Mouse (Mus musculus) midbrain, embryonic 16.5 days (tissue): ENCODE measurements around the gene Ccr10. TPM values are rescaled to one million over a fixed set of nuclear protein-coding genes. Genes with fewer than 3 reads are reported as not detected.
A peak's percentile ranks its signal among the peaks of the same experiment; 100 is the strongest.

Experiments used
- ATAC-seq: fragments of 200-750 bp; cut with Nextera tagmentation; 2 replicates; pipeline ENCODE4 v1.8.0; 2017; ENCODE audit warnings: moderate TSS enrichment
- H3K27ac ChIP-seq: fragments of 300-500 bp; sonication (generic); 2 replicates; pipeline ENCODE4 v1.5.1; 2014; ENCODE audit warnings: mild to moderate bottlenecking, low read length, mixed read lengths
- H3K27me3 ChIP-seq: fragments of 300-500 bp; sonication (generic); 2 replicates; pipeline ENCODE4 v1.6.1; 2014; ENCODE audit warnings: low read depth, low read length, mixed read lengths; ENCODE audit not compliant: control insufficient read depth, insufficient read depth
- H3K36me3 ChIP-seq: fragments of 300-500 bp; sonication (generic); 2 replicates; pipeline ENCODE4 v1.6.1; 2014; ENCODE audit warnings: mild to moderate bottlenecking, low read length, moderate library complexity, mixed read lengths; ENCODE audit not compliant: control insufficient read depth, insufficient read depth
- H3K4me1 ChIP-seq: fragments of 300-500 bp; sonication (generic); 2 replicates; pipeline ENCODE4 v1.6.1; 2014; ENCODE audit warnings: mild to moderate bottlenecking, low read length, mixed read lengths; ENCODE audit not compliant: control insufficient read depth, insufficient read depth
- H3K4me2 ChIP-seq: fragments of 300-500 bp; sonication (generic); 2 replicates; pipeline ENCODE4 v1.6.1; 2014; ENCODE audit warnings: mild to moderate bottlenecking, low read length, mixed read lengths
- H3K4me3 ChIP-seq: fragments of 300-500 bp; sonication (generic); 2 replicates; pipeline ENCODE4 v1.5.1; 2014; ENCODE audit warnings: low read depth, mild to moderate bottlenecking, low read length, moderate library complexity, mixed read lengths
- H3K9ac ChIP-seq: fragments of 300-500 bp; sonication (generic); 2 replicates; pipeline ENCODE4 v1.6.1; 2014; ENCODE audit warnings: low read depth, low read length, mixed read lengths
- H3K9me3 ChIP-seq: fragments of 300-500 bp; sonication (generic); replicated peaks from 2 replicates; pipeline ENCODE4 v1.6.1; 2014; ENCODE audit warnings: mild to moderate bottlenecking, low read length, mixed read lengths; ENCODE audit not compliant: control insufficient read depth, poor library complexity, severe bottlenecking
- WGBS: fragments of 180-500 bp; shearing (Covaris S2); extraction: QIAGEN DNeasy Blood & Tissue Kit; methylation state at CpG from one replicate; pipeline ENCODE4 v1.1.7; 2014; 5-methylcytosine and 5-hydroxymethylcytosine counted together
- polyA plus RNA-seq: library from polyadenylated mRNA; unstranded; fragments of >200 nt; fragmentation: Nextera tagmentation; extraction: Ambion mirVana; gene quantifications from 2 replicates; pipeline ENCODE4 v1.2.1, GENCODE M21; 2015

Gene Ccr10
- polyA plus RNA-seq, 1 experiment from 2014 or later, result 0.62 TPM

DNA sequence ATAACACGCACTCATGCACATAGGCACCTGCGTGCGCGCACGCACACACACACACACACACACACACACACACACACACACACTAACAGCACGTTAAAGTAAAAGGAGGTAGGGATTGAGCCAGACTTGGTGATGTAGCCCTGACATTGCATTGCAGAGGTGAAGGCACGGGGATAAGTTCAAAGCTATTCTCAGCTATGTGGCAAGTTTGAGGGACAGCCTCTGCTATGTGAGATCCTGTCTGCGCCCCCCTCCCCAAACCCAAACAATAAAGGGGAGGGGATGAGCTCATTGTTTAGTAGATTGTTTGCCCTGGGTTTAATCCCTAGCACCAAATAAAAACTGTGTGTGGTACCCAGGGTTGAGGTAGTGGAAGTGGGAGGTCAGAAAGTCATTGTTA, 34.2 kb downstream of the Ccr10 start:
- Histone ChIP-seq H3K27me3 (no peaks in the 10 kb centered on the region), H3K27ac (no peak overlapping the region), H3K9me3 (no peaks in the 10 kb centered on the region), H3K9ac (no peak overlapping the region), H3K4me3 (no peak overlapping the region), H3K4me1 (peaks cover 9% of the 10 kb centered on the region), H3K4me2 (no peak overlapping the region), H3K36me3 (no peaks in the 10 kb centered on the region)
- 80% methylated on average over 8 of the region's 8 CpGs for WGBS
- no peak for ATAC-seq

GRCm38 (mm10) chr11:101140164-101140819, 35.0 kb downstream of the Ccr10 start:
- H3K27ac ChIP-seq, result peak overlapping the region; percentile 31

GRCm38 (mm10) chr11:101138536-101139181, 36.6 kb downstream of the Ccr10 start:
- 27% methylated on average over 15 of the region's 15 CpGs for WGBS
- Histone ChIP-seq H3K4me3 (no peak overlapping the region), H3K4me2 (peak overlapping the region; percentile 36), H3K27me3 (no peaks in the 10 kb centered on the region), H3K4me1 (peaks cover 3% of the 10 kb centered on the region; the same call in 1 of the 2 replicates), H3K9ac (peak overlapping the region; percentile 3; the same call in 1 of the 2 replicates), H3K36me3 (no peaks in the 10 kb centered on the region), H3K27ac (no peak overlapping the region; the same call in 1 of the 2 replicates), H3K9me3 (no peaks in the 10 kb centered on the region)
- ATAC-seq, result no peak; the same call in 1 of the 2 replicates

More at GRCm38 (mm10) chr11:101140164-101140819, 35.0 kb downstream of the Ccr10 start:
- H3K36me3 ChIP-seq, result no peaks in the 10 kb centered on the region
- H3K9ac ChIP-seq, result peak overlapping the region; percentile 60
- ATAC-seq, result no peak
- H3K4me2 ChIP-seq, result peak overlapping the region; percentile 47
- H3K9me3 ChIP-seq, result no peaks in the 10 kb centered on the region
- 46% methylated on average over 27 of the region's 27 CpGs for WGBS
- H3K4me3 ChIP-seq, result peak overlapping the region; percentile 26
- no peaks in the 10 kb centered on the region for H3K27me3 ChIP-seq
- peaks cover 6% of the 10 kb centered on the region for H3K4me1 ChIP-seq

DNA sequence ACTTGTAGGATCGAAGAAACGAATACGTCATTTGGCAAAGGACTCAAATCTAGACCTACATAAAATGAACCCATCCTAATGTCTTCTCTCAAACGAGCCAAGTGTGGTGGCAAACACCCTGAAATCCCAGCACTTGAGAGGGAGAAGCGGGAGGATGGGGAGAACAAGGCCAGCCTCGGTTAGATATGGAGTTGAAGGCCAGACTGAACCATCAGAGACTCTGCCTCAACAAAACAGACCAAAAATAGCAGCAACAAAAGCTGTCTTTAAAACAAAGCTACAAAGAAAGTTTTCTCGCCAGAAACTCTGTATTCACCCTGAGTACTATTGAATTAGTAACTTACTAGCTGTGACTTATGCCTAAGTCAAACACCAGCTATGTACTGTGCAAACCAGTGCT, 38.2 kb downstream of the Ccr10 start:
- H3K27ac ChIP-seq, result no peak overlapping the region
- WGBS, result 84% methylated on average over 7 of the region's 7 CpGs
- no peak overlapping the region for H3K4me2 ChIP-seq
- ATAC-seq, result no peak
- no peaks in the 10 kb centered on the region for H3K36me3 ChIP-seq
- H3K27me3 ChIP-seq, result no peaks in the 10 kb centered on the region
- no peaks in the 10 kb centered on the region for H3K9me3 ChIP-seq
- no peak overlapping the region for H3K9ac ChIP-seq
- no peaks in the 10 kb centered on the region for H3K4me1 ChIP-seq
- no peak overlapping the region for H3K4me3 ChIP-seq

DNA sequence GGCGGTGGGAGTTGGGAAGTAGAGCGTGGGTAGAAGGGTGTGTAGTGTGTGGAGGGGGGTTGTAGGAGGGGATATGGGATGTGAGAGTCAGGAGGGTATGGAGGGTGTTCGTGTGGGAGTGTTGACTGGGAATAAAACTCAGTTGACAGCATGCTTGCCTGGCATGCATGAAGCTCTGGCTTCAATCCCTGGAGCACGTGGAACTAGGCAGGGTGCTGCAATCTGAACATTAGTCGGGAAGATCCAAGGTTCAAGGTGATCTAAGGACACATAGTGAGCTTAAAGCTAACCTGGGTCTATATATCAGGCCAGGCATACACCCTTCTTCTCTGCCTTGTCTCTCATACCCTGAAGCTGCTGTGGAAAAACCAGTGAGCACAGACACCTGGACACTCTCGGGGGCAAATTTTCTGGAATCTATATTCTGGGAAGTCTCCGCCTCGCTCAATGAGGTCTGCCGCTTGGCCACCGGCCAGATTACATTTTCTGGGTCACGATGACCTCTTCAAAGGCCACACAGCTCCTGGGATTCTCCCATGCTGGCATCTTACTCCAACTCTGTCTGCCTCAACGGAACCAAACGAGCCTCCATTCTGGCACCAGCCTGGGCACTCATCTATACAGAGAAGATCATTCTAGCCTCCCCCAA, 40.9 kb downstream of the Ccr10 start:
- Histone ChIP-seq H3K4me3 (no peak overlapping the region), H3K4me1 (no peaks in the 10 kb centered on the region), H3K4me2 (no peak overlapping the region), H3K9ac (no peak overlapping the region), H3K36me3 (no peaks in the 10 kb centered on the region), H3K27me3 (no peaks in the 10 kb centered on the region), H3K9me3 (no peaks in the 10 kb centered on the region), H3K27ac (no peak overlapping the region)
- ATAC-seq, result no peak
- 86% methylated on average over 13 of the region's 13 CpGs for WGBS

- Histone ChIP-seq H3K4me3 (no peak overlapping the region), H3K36me3 (no peaks in the 10 kb centered on the region), H3K9ac (no peak overlapping the region), H3K4me2 (no peak overlapping the region), H3K9me3 (no peaks in the 10 kb centered on the region), H3K27me3 (no peaks in the 10 kb centered on the region), H3K4me1 (no peaks in the 10 kb centered on the region), H3K27ac (no peak overlapping the region)
- no peak for ATAC-seq
- 81% methylated on average over 12 of the region's 12 CpGs for WGBS
Observed at GRCm38 (mm10) chr11:101133037-101133436, 42.2 kb downstream of the Ccr10 start.

DNA sequence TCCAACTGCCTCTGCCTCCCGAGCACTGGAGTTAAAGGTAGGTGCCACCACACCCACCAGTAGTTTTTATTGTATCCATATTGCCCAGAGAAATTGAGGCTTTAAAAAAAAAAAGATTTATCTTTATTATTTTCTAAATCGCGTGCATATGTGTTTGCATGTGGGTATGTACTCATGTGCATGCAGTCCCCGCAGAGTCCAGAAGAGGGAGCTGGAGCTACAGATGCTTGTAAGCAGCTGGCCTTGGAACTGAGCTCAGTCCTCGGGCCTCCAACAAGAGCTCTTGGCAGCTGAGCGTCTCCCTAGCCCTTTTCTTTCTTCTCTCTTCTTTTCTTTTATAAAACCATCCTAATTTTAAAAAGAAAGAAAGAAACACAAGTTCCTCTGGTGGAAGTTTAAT, 43.5 kb downstream of the Ccr10 start:
- H3K4me3 ChIP-seq, result no peak overlapping the region
- no peaks in the 10 kb centered on the region for H3K9me3 ChIP-seq
- peaks cover 4% of the 10 kb centered on the region for H3K36me3 ChIP-seq
- no peak overlapping the region for H3K27ac ChIP-seq
- H3K27me3 ChIP-seq, result no peaks in the 10 kb centered on the region
- no peak overlapping the region for H3K4me2 ChIP-seq
- 92% methylated on average over 6 of the region's 6 CpGs for WGBS
- ATAC-seq, result no peak
- no peak overlapping the region for H3K9ac ChIP-seq
- no peaks in the 10 kb centered on the region for H3K4me1 ChIP-seq

DNA sequence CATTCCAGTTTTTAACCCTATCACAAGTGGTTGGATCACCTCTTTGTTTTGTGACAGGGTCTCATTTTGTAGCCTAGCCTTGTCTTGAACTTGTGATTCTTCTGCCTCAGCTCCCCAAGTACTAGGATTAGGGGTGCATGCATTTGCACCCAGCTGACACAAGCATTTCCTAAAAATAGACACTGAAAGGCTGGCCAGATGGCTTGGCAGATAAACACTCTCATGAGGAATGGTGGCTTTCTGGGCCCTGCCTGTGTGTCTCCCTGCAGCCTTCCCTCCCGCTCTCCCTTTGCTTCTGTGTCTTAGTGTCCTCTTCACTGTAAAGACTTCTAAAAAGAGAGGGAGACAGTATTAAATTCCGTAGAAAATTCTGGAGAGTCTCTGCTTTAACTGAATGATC, 44.1 kb downstream of the Ccr10 start:
- no peaks in the 10 kb centered on the region for H3K4me1 ChIP-seq
- H3K4me3 ChIP-seq, result no peak overlapping the region
- no peak for ATAC-seq
- 93% methylated on average over 2 of the region's 2 CpGs for WGBS
- peaks cover 9% of the 10 kb centered on the region for H3K36me3 ChIP-seq
- 0 out of 2 replicates have a peak, but pooled peaks cover 2% of the 10 kb centered on the region for H3K9me3 ChIP-seq
- no peak overlapping the region for H3K27ac ChIP-seq
- H3K9ac ChIP-seq, result no peak overlapping the region
- no peaks in the 10 kb centered on the region for H3K27me3 ChIP-seq
- H3K4me2 ChIP-seq, result no peak overlapping the region
